Comparison of ENCODE assay signal across 23 mouse cellular contexts in genomic region chr12:3911831-3912348, GRCm38 (mm10). TPM values are rescaled to one million over a fixed set of nuclear protein-coding genes. Genes with fewer than 3 reads are reported as not detected.
A peak's percentile ranks its signal among the peaks of the same experiment; 100 is the strongest.
DNase-seq lines count a peak whose midpoint lies in the region; ATAC-seq and TF ChIP-seq lines count a peak whose summit lies in the region.
"Had no signal": no experiment of that assay in that cellular context is flagged by ENCODE, and none has a peak within 500 bp of the region (broad histone marks: within the 10 kb centered on the region; RNA-seq: fewer than 3 reads in every experiment).

No protein-coding gene starts in this region.

- peaks cover 49% of the 10 kb centered on the region for H3K36me3 ChIP-seq in embryonic facial prominence, embryonic 15.5 days
- peaks cover 54% of the 10 kb centered on the region for H3K36me3 ChIP-seq in embryonic facial prominence, embryonic 10.5 days (replicated peaks)
- peaks cover 20% of the 10 kb centered on the region; the same call in 1 of the 2 replicates for H3K36me3 ChIP-seq in hindbrain, postnatal 0 days (ENCODE audit: insufficient read depth, low read length)
- peaks cover 41% of the 10 kb centered on the region for H3K36me3 ChIP-seq in hindbrain, embryonic 10.5 days
- H3K36me3 ChIP-seq in liver, embryonic 15.5 days (replicated peaks), result peaks cover 9% of the 10 kb centered on the region
- H3K36me3 ChIP-seq in liver, embryonic 12.5 days, result peaks cover 25% of the 10 kb centered on the region

- no peak overlapping the region for H3K9ac ChIP-seq in embryonic facial prominence, embryonic 15.5 days
- H3K9ac ChIP-seq in hindbrain, postnatal 0 days (replicated peaks; ENCODE audit: low read length), result no peak overlapping the region
- H3K9ac ChIP-seq in liver, embryonic 15.5 days, result no peak overlapping the region
- no peak overlapping the region for H3K9ac ChIP-seq in liver, embryonic 12.5 days
- H3K9ac ChIP-seq: embryonic facial prominence, embryonic 12.5 days; forebrain, embryonic 12.5 days; forebrain, embryonic 15.5 days; heart, embryonic 12.5 days; heart, embryonic 15.5 days; hindbrain, embryonic 13.5 days had no signal

- H3K27me3 ChIP-seq in embryonic facial prominence, embryonic 15.5 days, result no peaks in the 10 kb centered on the region
- H3K27me3 ChIP-seq in embryonic facial prominence, embryonic 10.5 days (replicated peaks; ENCODE audit: low read depth, poor library complexity, severe bottlenecking), result no peaks in the 10 kb centered on the region
- H3K27me3 ChIP-seq in hindbrain, postnatal 0 days (ENCODE audit: insufficient read depth, low read length), result no peaks in the 10 kb centered on the region
- no peaks in the 10 kb centered on the region for H3K27me3 ChIP-seq in hindbrain, embryonic 10.5 days (ENCODE audit: insufficient read depth, poor library complexity, severe bottlenecking)
- no peaks in the 10 kb centered on the region for H3K27me3 ChIP-seq in liver, embryonic 15.5 days
- no peaks in the 10 kb centered on the region for H3K27me3 ChIP-seq in liver, embryonic 12.5 days (replicated peaks)
- H3K27me3 ChIP-seq: embryonic facial prominence, embryonic 12.5 days; forebrain, embryonic 12.5 days; forebrain, embryonic 15.5 days; heart, embryonic 12.5 days; heart, embryonic 15.5 days; hindbrain, embryonic 13.5 days had no signal

- DNase-seq in embryonic facial prominence, embryonic 10.5 days (ENCODE audit: low spot score), result no peak
- DNase-seq in hindbrain, postnatal 0 days (ENCODE audit: low spot score), result no peak
- no peak for DNase-seq in hindbrain, embryonic 10.5 days (ENCODE audit: low spot score)
- DNase-seq in cerebellum, postnatal 10 days, result no peak
- DNase-seq: adrenal gland, adult 8-10 months; adrenal gland, postnatal 25 days; cerebellum, adult 11-12 months; gastrocnemius, postnatal 36 days; heart, postnatal 10 days had no signal

- H3K4me1 ChIP-seq in embryonic facial prominence, embryonic 15.5 days, result peaks cover 5% of the 10 kb centered on the region; the same call in 1 of the 2 replicates
- H3K4me1 ChIP-seq in embryonic facial prominence, embryonic 10.5 days, result no peaks in the 10 kb centered on the region
- no peaks in the 10 kb centered on the region for H3K4me1 ChIP-seq in hindbrain, postnatal 0 days (ENCODE audit: insufficient read depth, low read length)
- H3K4me1 ChIP-seq in hindbrain, embryonic 10.5 days (replicated peaks), result no peaks in the 10 kb centered on the region
- peaks cover 7% of the 10 kb centered on the region; the same call in 1 of the 2 replicates for H3K4me1 ChIP-seq in liver, embryonic 15.5 days (replicated peaks)
- H3K4me1 ChIP-seq in liver, embryonic 12.5 days, result no peaks in the 10 kb centered on the region
- H3K4me1 ChIP-seq: embryonic facial prominence, embryonic 12.5 days; forebrain, embryonic 12.5 days; forebrain, embryonic 15.5 days; heart, embryonic 15.5 days; hindbrain, embryonic 13.5 days had no signal

- no peak overlapping the region for H3K4me2 ChIP-seq in embryonic facial prominence, embryonic 15.5 days (replicated peaks)
- no peak overlapping the region for H3K4me2 ChIP-seq in hindbrain, postnatal 0 days (ENCODE audit: low read depth, low read length)
- no peak overlapping the region for H3K4me2 ChIP-seq in liver, embryonic 15.5 days
- no peak overlapping the region for H3K4me2 ChIP-seq in liver, embryonic 12.5 days
- H3K4me2 ChIP-seq: embryonic facial prominence, embryonic 12.5 days; forebrain, embryonic 12.5 days; forebrain, embryonic 15.5 days; heart, embryonic 12.5 days; heart, embryonic 15.5 days; hindbrain, embryonic 13.5 days had no signal

- 90% methylated on average over 7 of the region's 7 CpGs for WGBS in embryonic facial prominence, embryonic 15.5 days
- 91% methylated on average over 7 of the region's 7 CpGs for WGBS in embryonic facial prominence, embryonic 10.5 days
- WGBS in hindbrain, postnatal 0 days, result 87% methylated on average over 7 of the region's 7 CpGs
- 88% methylated on average over 7 of the region's 7 CpGs for WGBS in hindbrain, embryonic 10.5 days
- WGBS in liver, embryonic 15.5 days (ENCODE audit: insufficient replicate concordance), result 74% methylated on average over 7 of the region's 7 CpGs
- 79% methylated on average over 7 of the region's 7 CpGs for WGBS in liver, embryonic 12.5 days (ENCODE audit: insufficient replicate concordance)

- no peaks in the 10 kb centered on the region for H3K9me3 ChIP-seq in embryonic facial prominence, embryonic 15.5 days (replicated peaks)
- no peaks in the 10 kb centered on the region for H3K9me3 ChIP-seq in embryonic facial prominence, embryonic 10.5 days
- no peaks in the 10 kb centered on the region for H3K9me3 ChIP-seq in hindbrain, postnatal 0 days (ENCODE audit: low read length)
- H3K9me3 ChIP-seq in hindbrain, embryonic 10.5 days, result no peaks in the 10 kb centered on the region
- H3K9me3 ChIP-seq in liver, embryonic 15.5 days (replicated peaks), result no peaks in the 10 kb centered on the region
- no peaks in the 10 kb centered on the region for H3K9me3 ChIP-seq in liver, embryonic 12.5 days (replicated peaks)
- H3K9me3 ChIP-seq: embryonic facial prominence, embryonic 12.5 days; forebrain, embryonic 12.5 days; forebrain, embryonic 15.5 days; heart, embryonic 12.5 days; heart, embryonic 15.5 days; hindbrain, embryonic 13.5 days had no signal

- no peak for TF ChIP-seq CTCF in hindbrain, postnatal 0 days (IDR thresholded peaks at IDR 0.05; ENCODE audit: low read depth)

- 0 out of 2 replicates have a peak overlapping the region, but pooled peaks have one; percentile 1 for H3K27ac ChIP-seq in embryonic facial prominence, embryonic 15.5 days (replicated peaks)
- H3K27ac ChIP-seq in embryonic facial prominence, embryonic 10.5 days (replicated peaks), result no peak overlapping the region
- peak overlapping the region; percentile 15; the same call in 1 of the 2 replicates for H3K27ac ChIP-seq in hindbrain, postnatal 0 days
- H3K27ac ChIP-seq in hindbrain, embryonic 10.5 days, result no peak overlapping the region
- H3K27ac ChIP-seq in liver, embryonic 15.5 days (replicated peaks), result no peak overlapping the region
- H3K27ac ChIP-seq in liver, embryonic 12.5 days, result no peak overlapping the region
- H3K27ac ChIP-seq: embryonic facial prominence, embryonic 12.5 days; forebrain, embryonic 12.5 days; forebrain, embryonic 15.5 days; heart, embryonic 15.5 days; hindbrain, embryonic 13.5 days had no signal

- no peak overlapping the region for H3K4me3 ChIP-seq in embryonic facial prominence, embryonic 15.5 days (replicated peaks)
- H3K4me3 ChIP-seq in embryonic facial prominence, embryonic 10.5 days, result no peak overlapping the region
- no peak overlapping the region for H3K4me3 ChIP-seq in hindbrain, postnatal 0 days (ENCODE audit: low read length)
- H3K4me3 ChIP-seq in hindbrain, embryonic 10.5 days, result no peak overlapping the region
- H3K4me3 ChIP-seq in liver, embryonic 15.5 days (replicated peaks), result no peak overlapping the region
- no peak overlapping the region for H3K4me3 ChIP-seq in liver, embryonic 12.5 days
- H3K4me3 ChIP-seq: embryonic facial prominence, embryonic 12.5 days; erythroblast, embryonic 14.5 days; forebrain, embryonic 12.5 days; forebrain, embryonic 15.5 days; heart, embryonic 12.5 days; heart, embryonic 15.5 days; hindbrain, embryonic 13.5 days had no signal

- no peak for ATAC-seq in embryonic facial prominence, embryonic 15.5 days (ENCODE audit: insufficient number of reproducible peaks, low FRiP score, low TSS enrichment, low read depth)
- ATAC-seq in hindbrain, postnatal 0 days, result no peak
- 0 out of 2 replicates have a peak, but pooled peaks have one; percentile 39 for ATAC-seq in liver, embryonic 15.5 days (ENCODE audit: insufficient read depth)
- ATAC-seq in liver, embryonic 12.5 days, result no peak
- ATAC-seq: activated CD4-positive, CD25-positive, alpha-beta regulatory T cell, adult 4 months; forebrain, embryonic 15.5 days; hindbrain, embryonic 16.5 days; inflammation-experienced regulatory T-cells, adult 6 months had no signal

RNA-seq across cellular contexts. Expression of gene Pomc, which starts 42.9 kb away (rescaled TPM):
- polyA plus RNA-seq in embryonic facial prominence, embryonic 15.5 days (2015; fragmentation: Nextera tagmentation; extraction: Ambion mirVana), result 2.4 and 6.4 TPM in 2 replicates
- 6.3 and 17.0 TPM in 2 replicates for polyA plus RNA-seq in embryonic facial prominence, embryonic 10.5 days (2016; fragmentation: Nextera tagmentation; extraction: Ambion mirVana)
- 5.3 and 5.7 TPM in 2 replicates for total RNA-seq in hindbrain, postnatal 0 days (2014; rRNA removed)
- polyA plus RNA-seq in hindbrain, postnatal 0 days (2015; fragmentation: Nextera tagmentation; extraction: Ambion mirVana), result 3.5 and 4.2 TPM in 2 replicates
- 6.6 and 7.2 TPM in 2 replicates for polyA plus RNA-seq in hindbrain, embryonic 10.5 days (2016; fragmentation: Nextera tagmentation; extraction: Ambion mirVana)
- 0.26 and 0.31 TPM in 2 replicates for polyA plus RNA-seq in liver, embryonic 15.5 days (2015; fragmentation: Nextera tagmentation; extraction: Ambion mirVana)
- polyA plus RNA-seq in liver, embryonic 12.5 days (2016; fragmentation: Nextera tagmentation; extraction: Ambion mirVana), result 0.87 and 0.90 TPM in 2 replicates
- total RNA-seq: gastrocnemius, postnatal 36 days; hematopoietic stem cell, adult 5-6 weeks had no signal
- polyA plus RNA-seq: erythroblast, embryonic 14.5 days had no signal

Comparison
In these comparisons a context has a peak if more than half of its experiments do, and no peak if none do; other contexts are left out.
1. H3K27ac ChIP-seq: peak in embryonic facial prominence, embryonic 15.5 days (single experiment) and hindbrain, postnatal 0 days (single experiment); none in embryonic facial prominence, embryonic 10.5 days (single experiment), hindbrain, embryonic 10.5 days (single experiment), liver, embryonic 15.5 days (single experiment) and liver, embryonic 12.5 days (single experiment).